Mouse (Mus musculus) right cerebral cortex, postnatal 14 days (tissue): Measurements from ENCODE around the gene Ift22.
"Not testable (repeated sequence)": the region's sequence is repeated elsewhere in the genome, so short reads cannot be mapped to it uniquely, and the experiment has no call there.

Source experiments
- DNase-seq: peaks from one replicate; pipeline ENCODE4 v3.0.0; 2022

Gene Ift22

GRCm38 (mm10) chr5:136907587-136907986, 363 bp upstream of the Ift22 start:
- no peak for DNase-seq

- DNase-seq = no peak
Observed at GRCm38 (mm10) chr5:136914183-136914582, 6.2 kb downstream of the Ift22 start.

- no peak for DNase-seq
Observed at GRCm38 (mm10) chr5:136917613-136918242, 9.8 kb downstream of the Ift22 start.

- peak; percentile 64 for DNase-seq
Observed at GRCm38 (mm10) chr5:136918655-136919472, 10.9 kb downstream of the Ift22 start.

- no peak for DNase-seq
Observed at GRCm38 (mm10) chr5:136919546-136920301, 11.8 kb downstream of the Ift22 start.

- no peak for DNase-seq
Observed at GRCm38 (mm10) chr5:136922830-136923229, 14.9 kb downstream of the Ift22 start.

GRCm38 (mm10) chr5:136923751-136924478, 16.0 kb downstream of the Ift22 start:
- DNase-seq = no peak

- peak; percentile 87 for DNase-seq
Observed at GRCm38 (mm10) chr5:136929073-136929472, 21.1 kb downstream of the Ift22 start.

- no peak for DNase-seq
Observed at GRCm38 (mm10) chr5:136931896-136932295, 23.9 kb downstream of the Ift22 start.

- no peak for DNase-seq
Observed at GRCm38 (mm10) chr5:136932956-136933355, 25.0 kb downstream of the Ift22 start.

- DNase-seq = no peak
Observed at GRCm38 (mm10) chr5:136933930-136934329, 26.0 kb downstream of the Ift22 start.

- no peak for DNase-seq
Observed at GRCm38 (mm10) chr5:136935905-136936695, 28.1 kb downstream of the Ift22 start.

GRCm38 (mm10) chr5:136936750-136937149, 28.8 kb downstream of the Ift22 start:
- no peak for DNase-seq

- no peak for DNase-seq
Observed at GRCm38 (mm10) chr5:136937621-136938020, 29.7 kb downstream of the Ift22 start.

GRCm38 (mm10) chr5:136939284-136939683, 31.3 kb downstream of the Ift22 start:
- no peak for DNase-seq

- not testable (repeated sequence) for DNase-seq
Observed at GRCm38 (mm10) chr5:136940029-136940428, 32.1 kb downstream of the Ift22 start.

- DNase-seq = no peak
Observed at GRCm38 (mm10) chr5:136940845-136941560, 33.1 kb downstream of the Ift22 start.

- DNase-seq = no peak
Observed at GRCm38 (mm10) chr5:136942781-136943180, 34.8 kb downstream of the Ift22 start.

GRCm38 (mm10) chr5:136943382-136943781, 35.4 kb downstream of the Ift22 start:
- no peak for DNase-seq

GRCm38 (mm10) chr5:136945084-136945483, 37.1 kb downstream of the Ift22 start:
- DNase-seq = no peak

- no peak for DNase-seq
Observed at GRCm38 (mm10) chr5:136947874-136948273, 39.9 kb downstream of the Ift22 start.
